Mouse (Mus musculus) fibroblast of lung, adult 2 months (primary cell): ENCODE measurements around the gene Msx1.

ENCODE experiments used
- DNase-seq: peaks from one replicate; pipeline ENCODE4 v3.0.0-alpha.2; 2011; ENCODE audit warnings: low read depth

Msx1 gene

GRCm38 (mm10) chr5:37796751-37797150 is 27.6 kb downstream of the Msx1 start:
- no peak for DNase-seq

GRCm38 (mm10) chr5:37795691-37796090 is 28.7 kb downstream of the Msx1 start:
- no peak for DNase-seq

- DNase-seq = no peak
Observed at GRCm38 (mm10) chr5:37792154-37792553, 32.2 kb downstream of the Msx1 start.

- no peak for DNase-seq
Observed at GRCm38 (mm10) chr5:37784847-37785391, 39.5 kb downstream of the Msx1 start.

GRCm38 (mm10) chr5:37783306-37783705 is 41.1 kb downstream of the Msx1 start:
- DNase-seq = no peak

- DNase-seq = no peak
Observed at GRCm38 (mm10) chr5:37775681-37776080, 48.7 kb downstream of the Msx1 start.

GRCm38 (mm10) chr5:37774011-37774410 is 50.4 kb downstream of the Msx1 start:
- DNase-seq = no peak

GRCm38 (mm10) chr5:37770870-37771269 is 53.5 kb downstream of the Msx1 start:
- DNase-seq = no peak
